Mouse (Mus musculus): ENCODE measurements around the gene Nfic.

Nfic gene

GRCm38 (mm10) chr10:81430831-81431525 is 24.5 kb downstream of the Nfic start:
- no peak for DNase-seq (ENCODE audit: low read depth, low spot score)

DNA sequence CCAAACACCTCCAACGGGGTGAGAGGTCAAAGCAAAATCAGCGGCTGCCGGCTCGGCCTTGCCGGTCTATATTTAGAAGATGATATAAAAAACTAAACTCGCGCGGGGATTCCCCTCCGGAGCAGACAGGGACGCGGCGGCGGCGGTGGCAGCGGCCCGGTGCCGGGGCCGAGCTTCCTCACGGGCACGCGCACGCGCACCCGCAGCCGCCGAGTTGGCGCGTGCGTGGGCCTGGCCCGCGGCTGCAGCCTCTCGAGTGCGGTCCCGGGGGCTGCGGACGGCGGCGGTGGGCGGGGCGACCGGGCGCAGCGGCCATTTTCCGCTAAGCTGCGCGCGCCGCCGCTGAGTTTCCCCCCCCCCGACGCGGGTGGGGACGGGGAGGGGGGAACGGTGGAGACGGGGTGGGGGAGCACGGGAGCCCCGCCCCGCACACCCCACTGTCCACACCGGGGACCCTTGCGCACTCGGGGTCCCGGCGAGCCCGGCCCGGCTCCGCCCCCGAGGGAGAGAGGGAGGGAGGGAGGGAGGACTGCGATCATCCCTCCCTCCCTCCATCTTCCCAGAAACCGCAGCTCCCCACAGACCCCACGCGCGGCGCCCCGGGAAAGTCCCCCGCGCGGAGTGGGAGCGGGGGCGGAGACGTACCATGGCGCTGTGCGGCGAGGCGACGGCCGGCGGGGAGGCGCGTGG is 25.1 kb downstream of the Nfic start:
- DNase-seq (ENCODE audit: low read depth, low spot score): peak; percentile 72

DNA sequence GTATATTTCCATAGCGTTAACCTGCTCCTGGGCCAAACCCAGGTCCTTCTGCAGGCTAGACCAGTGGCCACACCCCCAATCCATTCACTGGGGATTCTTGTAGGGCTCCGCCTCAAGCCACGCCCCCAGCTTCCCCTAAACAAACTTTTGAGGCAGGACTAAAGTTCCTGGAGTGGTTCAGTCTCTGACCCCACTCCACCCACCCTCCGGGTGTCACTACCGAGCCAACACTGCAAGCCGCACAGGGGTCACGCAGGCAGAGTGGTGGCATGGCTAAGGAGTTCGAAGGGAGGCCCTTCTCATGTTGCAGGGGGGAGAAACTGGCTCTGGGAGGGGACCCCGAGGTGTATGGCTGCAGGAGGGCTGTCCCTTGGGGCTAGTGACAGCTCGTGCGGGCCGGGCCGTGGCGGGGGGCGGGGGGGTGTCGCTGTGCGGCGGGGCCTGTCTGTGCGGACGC is 25.8 kb downstream of the Nfic start:
- DNase-seq (ENCODE audit: low read depth, low spot score): peak; percentile 92

- DNase-seq (ENCODE audit: low read depth, low spot score): no peak
Measured at GRCm38 (mm10) chr10:81429092-81429491, 26.3 kb downstream of the Nfic start.

DNA sequence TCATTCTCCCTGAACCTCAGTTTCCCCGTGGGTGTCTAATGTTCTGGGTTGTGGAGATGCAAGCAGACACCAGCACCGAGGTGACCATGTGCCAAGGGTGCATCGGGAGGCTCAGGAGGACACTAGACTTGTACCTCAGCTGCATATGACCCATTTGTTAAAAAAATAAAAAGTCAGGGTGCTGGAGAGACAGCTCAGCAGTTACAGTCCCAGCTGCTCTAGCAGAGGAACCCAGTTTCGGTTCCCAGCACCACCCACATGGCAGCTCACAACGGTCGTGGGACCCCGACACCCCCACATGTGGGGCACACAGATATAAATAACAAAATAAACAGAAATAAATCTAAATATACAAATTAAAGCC is 26.9 kb downstream of the Nfic start:
- DNase-seq (ENCODE audit: low read depth, low spot score): no peak

DNA sequence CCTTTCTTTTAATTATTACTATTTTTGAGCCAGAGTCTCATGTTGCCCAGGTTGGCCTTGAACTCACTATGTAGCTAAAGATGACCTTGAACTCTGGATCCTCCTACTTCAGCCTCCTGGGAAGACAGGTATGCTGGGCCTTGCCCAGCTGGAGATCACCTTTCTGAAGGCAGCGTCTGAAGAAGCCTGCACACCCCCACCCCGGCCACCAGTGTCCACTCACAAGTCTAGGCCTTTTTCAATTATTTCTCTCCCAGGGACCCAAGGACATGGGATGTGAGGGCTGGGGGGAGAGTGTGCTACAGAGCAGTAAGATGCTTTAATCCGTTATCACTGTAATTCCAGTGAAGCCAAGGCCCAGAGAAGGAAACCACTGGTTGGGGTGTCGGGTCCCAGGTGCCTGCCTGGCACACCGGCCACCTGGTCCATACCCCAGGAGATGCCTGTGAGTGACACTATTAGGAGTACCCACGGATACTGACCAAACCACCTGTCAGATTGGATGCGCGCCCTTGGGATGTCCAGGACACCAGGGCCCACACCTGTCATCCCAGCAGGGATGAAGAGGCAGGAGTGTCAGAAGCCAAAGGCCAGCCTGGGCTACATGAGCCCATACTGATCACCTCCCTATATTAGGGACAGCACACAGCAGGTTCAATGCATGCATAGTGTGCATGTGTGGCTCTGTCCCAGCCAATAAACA is 27.5 kb downstream of the Nfic start:
- no peak for DNase-seq (ENCODE audit: low read depth, low spot score)

GRCm38 (mm10) chr10:81427327-81427726 is 28.1 kb downstream of the Nfic start:
- no peak for DNase-seq (ENCODE audit: low read depth, low spot score)

- peak; percentile 58 for DNase-seq (ENCODE audit: low read depth, low spot score)
Measured at GRCm38 (mm10) chr10:81426897-81427296, 28.5 kb downstream of the Nfic start.

DNA sequence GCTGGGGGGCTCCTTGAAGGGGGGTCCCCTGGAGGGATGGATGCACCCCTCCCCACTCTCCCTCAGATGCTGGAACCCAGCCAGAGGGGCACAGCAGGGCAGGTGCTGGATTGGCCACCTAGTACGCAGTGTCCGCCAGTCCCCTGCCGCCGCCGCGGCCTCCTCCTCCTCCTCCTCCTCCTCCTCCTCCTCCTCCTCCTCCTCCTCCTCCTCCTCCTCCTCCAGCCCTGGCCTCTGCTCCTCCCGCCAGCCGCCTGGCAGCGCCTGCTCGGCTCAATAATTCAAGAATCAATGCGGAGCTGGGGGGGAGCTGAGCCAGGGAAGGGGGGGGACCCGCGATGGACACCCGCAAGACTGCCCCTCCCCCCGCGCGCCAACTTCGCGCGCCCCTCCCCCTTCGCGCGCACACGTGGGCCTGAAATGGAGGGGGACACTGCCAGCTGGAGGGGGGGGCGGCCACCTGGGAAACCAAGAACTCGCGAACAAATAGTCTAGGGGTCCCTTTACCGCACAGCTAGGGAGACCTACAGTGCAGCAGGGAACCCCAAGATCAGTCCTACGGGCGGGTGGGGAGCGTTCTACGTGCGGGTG is 29.3 kb downstream of the Nfic start:
- DNase-seq (ENCODE audit: low read depth, low spot score): no peak

- peak; percentile 88 for DNase-seq (ENCODE audit: low read depth, low spot score)
Measured at GRCm38 (mm10) chr10:81425236-81425850, 30.1 kb downstream of the Nfic start.

- peak; percentile 81 for DNase-seq (ENCODE audit: low read depth, low spot score)
Measured at GRCm38 (mm10) chr10:81424246-81425051, 31.0 kb downstream of the Nfic start.

GRCm38 (mm10) chr10:81423476-81424245 is 31.8 kb downstream of the Nfic start:
- no peak for DNase-seq (ENCODE audit: low read depth, low spot score)

- no peak for DNase-seq (ENCODE audit: low read depth, low spot score)
Measured at GRCm38 (mm10) chr10:81422661-81423217, 32.7 kb downstream of the Nfic start.

DNA sequence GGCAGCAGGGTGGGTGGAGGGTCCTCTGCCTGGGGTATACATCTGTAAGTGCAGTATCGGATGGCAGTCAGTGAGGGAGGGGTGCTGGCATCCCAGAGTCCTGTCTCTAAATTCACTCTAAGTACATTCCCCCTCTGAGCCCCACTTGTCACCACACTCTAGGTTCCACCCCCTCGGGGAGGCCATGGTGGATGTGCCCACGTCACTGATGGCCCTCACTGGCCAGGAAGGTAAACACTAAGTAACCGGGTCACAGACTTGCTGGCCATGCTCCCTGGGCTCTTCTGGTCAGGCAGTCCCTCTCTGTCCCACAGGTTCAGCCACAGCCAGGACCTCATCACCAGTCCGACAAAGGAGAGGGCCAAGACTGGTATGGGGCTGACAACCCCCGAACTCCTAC is 33.2 kb downstream of the Nfic start:
- no peak for DNase-seq (ENCODE audit: low read depth, low spot score)

- no peak for DNase-seq (ENCODE audit: low read depth, low spot score)
Measured at GRCm38 (mm10) chr10:81421797-81422100, 33.7 kb downstream of the Nfic start.

- no peak for DNase-seq (ENCODE audit: low read depth, low spot score)
Measured at GRCm38 (mm10) chr10:81421041-81421796, 34.2 kb downstream of the Nfic start.

- no peak for DNase-seq (ENCODE audit: low read depth, low spot score)
Measured at GRCm38 (mm10) chr10:81420191-81420767, 35.2 kb downstream of the Nfic start.

- DNase-seq (ENCODE audit: low read depth, low spot score): no peak
Measured at GRCm38 (mm10) chr10:81419111-81419928, 36.1 kb downstream of the Nfic start.

Measured in 3T3-L1 (cell line).